Mouse (Mus musculus) kidney, embryonic 15.5 days (tissue): ENCODE data around the gene Vezf1. TPM values are rescaled to one million over a fixed set of nuclear protein-coding genes. Genes with fewer than 3 reads are reported as not detected.
A peak's percentile ranks its signal among the peaks of the same experiment; 100 is the strongest.

Source experiments
- ATAC-seq: fragments of 200-750 bp; cut with Nextera tagmentation; replicated peaks from 2 replicates; pipeline ENCODE4 v1.8.0; 2017; ENCODE audit warnings: moderate TSS enrichment; ENCODE audit not compliant: low FRiP score
- H3K27ac ChIP-seq: fragments of 300-500 bp; sonication (generic); 2 replicates; pipeline ENCODE4 v1.5.1; 2015; ENCODE audit warnings: mild to moderate bottlenecking, inconsistent platforms
- H3K27me3 ChIP-seq: fragments of 300-500 bp; sonication (generic); 2 replicates; pipeline ENCODE4 v1.6.1; 2015; ENCODE audit warnings: inconsistent platforms
- H3K36me3 ChIP-seq: fragments of 300-500 bp; sonication (generic); 2 replicates; pipeline ENCODE4 v1.6.1; 2015; ENCODE audit warnings: inconsistent platforms
- H3K4me1 ChIP-seq: fragments of 300-500 bp; sonication (generic); 2 replicates; pipeline ENCODE4 v1.6.1; 2015; ENCODE audit warnings: inconsistent platforms
- H3K4me2 ChIP-seq: fragments of 300-500 bp; sonication (generic); 2 replicates; pipeline ENCODE4 v1.6.1; 2015; ENCODE audit warnings: moderate library complexity, mild to moderate bottlenecking, inconsistent platforms
- H3K4me3 ChIP-seq: fragments of 300-500 bp; sonication (generic); replicated peaks from 2 replicates; pipeline ENCODE4 v1.5.1; 2015; ENCODE audit warnings: mild to moderate bottlenecking, inconsistent platforms
- H3K9ac ChIP-seq: fragments of 300-500 bp; sonication (generic); 2 replicates; pipeline ENCODE4 v1.6.1; 2015; ENCODE audit warnings: mild to moderate bottlenecking, inconsistent platforms
- H3K9me3 ChIP-seq: fragments of 300-500 bp; sonication (generic); replicated peaks from 2 replicates; pipeline ENCODE4 v1.6.1; 2016; ENCODE audit warnings: inconsistent platforms
- WGBS: fragments of 180-500 bp; shearing (Covaris S2); methylation state at CpG from one replicate; pipeline ENCODE4 v1.1.7; 2015; ENCODE audit warnings: mixed read lengths; 5-methylcytosine and 5-hydroxymethylcytosine counted together
- polyA plus RNA-seq: library from polyadenylated mRNA; unstranded; fragments of >200 nt; fragmentation: Nextera tagmentation; extraction: Ambion mirVana; gene quantifications from 2 replicates; pipeline ENCODE4 v1.2.1, GENCODE M21; 2015

Gene Vezf1
- polyA plus RNA-seq, 1 experiment from 2014 or later: 42.8 TPM

DNA sequence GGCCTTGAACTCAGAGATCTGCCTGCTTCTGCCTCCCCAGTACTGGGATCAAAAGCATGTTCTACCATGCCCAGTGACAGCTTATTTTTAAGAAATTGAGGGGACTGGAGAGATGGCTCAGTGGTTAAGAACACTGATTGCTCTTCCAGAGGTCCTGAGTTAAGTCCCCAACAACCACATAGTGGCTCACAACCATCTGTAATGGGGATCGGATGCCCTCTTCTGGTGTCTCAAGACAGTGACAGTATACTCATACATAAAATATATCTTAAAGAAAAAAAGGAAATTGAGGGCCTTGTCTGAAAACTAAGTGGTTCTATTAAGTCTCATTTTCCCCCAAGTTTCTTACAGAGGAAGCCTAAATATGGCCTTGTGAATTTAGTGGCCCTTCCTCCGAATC is 10.3 kb upstream of the Vezf1 start:
- H3K27ac ChIP-seq: no peak overlapping the region
- H3K9ac ChIP-seq: no peak overlapping the region
- WGBS: 83% methylated on average over 2 of the region's 2 CpGs
- peaks cover 21% of the 10 kb centered on the region for H3K36me3 ChIP-seq
- ATAC-seq: no peak
- no peak overlapping the region for H3K4me3 ChIP-seq
- no peaks in the 10 kb centered on the region for H3K27me3 ChIP-seq
- no peak overlapping the region for H3K4me2 ChIP-seq
- H3K4me1 ChIP-seq: 0 out of 2 replicates have a peak, but pooled peaks cover 3% of the 10 kb centered on the region
- H3K9me3 ChIP-seq: no peaks in the 10 kb centered on the region

DNA sequence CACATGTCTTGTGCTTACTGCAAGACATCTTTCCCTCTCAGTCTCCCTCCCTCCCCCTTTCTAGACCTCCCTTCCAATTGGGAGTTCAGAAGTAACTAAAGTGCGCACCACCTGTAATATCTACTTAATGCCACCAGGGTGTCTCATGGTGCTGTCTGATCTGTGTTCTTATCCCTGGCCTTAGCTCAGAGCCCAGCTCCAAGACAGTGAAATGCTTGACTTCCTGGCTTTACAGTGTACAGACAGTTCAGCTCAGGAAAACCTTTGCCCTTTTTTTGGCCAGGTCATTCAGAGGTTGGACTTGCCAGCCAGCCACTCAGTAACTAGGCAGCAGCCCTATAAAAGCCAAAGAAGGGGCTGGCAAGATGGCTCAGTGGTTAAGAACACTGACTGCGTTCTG is 8.9 kb upstream of the Vezf1 start:
- no peaks in the 10 kb centered on the region for H3K27me3 ChIP-seq
- 0 out of 2 replicates have a peak, but pooled peaks cover 2% of the 10 kb centered on the region for H3K4me1 ChIP-seq
- H3K9ac ChIP-seq: no peak overlapping the region
- peaks cover 13% of the 10 kb centered on the region for H3K36me3 ChIP-seq
- no peak overlapping the region for H3K4me2 ChIP-seq
- H3K4me3 ChIP-seq: no peak overlapping the region
- ATAC-seq: peak; percentile 88
- 47% methylated on average over 2 of the region's 2 CpGs for WGBS
- no peaks in the 10 kb centered on the region for H3K9me3 ChIP-seq
- no peak overlapping the region for H3K27ac ChIP-seq

DNA sequence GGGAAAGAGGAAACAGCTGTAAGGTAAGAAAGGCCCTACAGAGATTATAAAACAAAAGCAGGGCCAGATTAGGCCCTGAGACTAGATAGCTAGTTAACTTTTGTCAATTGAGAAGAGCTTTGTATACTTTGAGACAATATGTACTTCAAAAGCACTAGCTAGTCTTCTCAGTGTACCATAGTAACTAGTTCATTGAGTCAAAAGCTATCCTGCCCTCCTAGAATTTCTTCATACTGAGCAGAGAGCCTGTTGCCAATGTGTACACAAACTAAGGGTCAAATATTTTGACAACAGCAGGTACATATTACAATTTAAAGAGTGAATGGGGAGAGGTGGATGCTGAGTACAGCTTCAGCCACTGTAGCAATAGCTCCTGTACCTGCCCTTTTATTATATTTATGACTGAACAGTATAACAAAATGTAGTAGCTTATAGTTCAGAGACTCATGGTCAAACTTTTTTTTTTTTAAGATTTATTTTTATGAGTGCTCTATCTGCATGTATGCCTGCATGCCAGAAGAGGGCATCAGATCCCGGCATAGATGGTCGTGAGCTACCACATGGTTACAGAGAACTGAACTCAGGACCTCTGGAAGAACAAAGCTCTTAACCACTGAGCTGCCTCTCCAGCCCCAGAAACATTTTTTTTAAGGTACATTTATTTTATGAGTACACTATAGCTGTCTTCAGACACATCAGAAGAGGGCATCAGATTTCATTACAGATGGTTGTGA is 6.0 kb upstream of the Vezf1 start:
- Histone ChIP-seq H3K4me2 (no peak overlapping the region), H3K27ac (no peak overlapping the region), H3K36me3 (no peaks in the 10 kb centered on the region), H3K9ac (no peak overlapping the region), H3K27me3 (no peaks in the 10 kb centered on the region), H3K9me3 (no peaks in the 10 kb centered on the region), H3K4me3 (no peak overlapping the region), H3K4me1 (peaks cover 3% of the 10 kb centered on the region; the same call in 1 of the 2 replicates)
- ATAC-seq: no peak
- WGBS: 82% methylated on average over 2 of the region's 2 CpGs

DNA sequence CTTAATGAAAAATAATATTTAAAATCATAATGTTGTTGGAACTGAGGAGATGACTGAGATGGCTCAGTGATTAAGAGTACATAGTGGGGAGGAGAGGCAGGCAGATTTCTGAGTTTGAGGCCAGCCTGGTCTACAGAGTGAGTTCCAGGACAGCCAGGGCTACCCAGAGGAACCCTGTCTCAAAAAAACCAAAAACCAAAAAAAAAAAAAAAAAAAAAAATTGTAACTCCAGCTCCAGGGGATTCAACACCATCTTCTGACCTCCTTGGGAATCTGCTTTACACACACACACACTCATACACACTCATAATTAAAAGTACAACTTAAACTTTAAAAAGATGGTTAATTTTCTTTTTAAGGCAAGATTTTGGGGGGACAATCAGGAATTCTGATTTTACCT is 2.3 kb upstream of the Vezf1 start:
- Histone ChIP-seq H3K27me3 (no peaks in the 10 kb centered on the region), H3K27ac (no peak overlapping the region), H3K4me3 (no peak overlapping the region), H3K4me1 (peaks cover 20% of the 10 kb centered on the region), H3K4me2 (no peak overlapping the region), H3K9me3 (no peaks in the 10 kb centered on the region), H3K9ac (no peak overlapping the region), H3K36me3 (no peaks in the 10 kb centered on the region)
- no peak for ATAC-seq

DNA sequence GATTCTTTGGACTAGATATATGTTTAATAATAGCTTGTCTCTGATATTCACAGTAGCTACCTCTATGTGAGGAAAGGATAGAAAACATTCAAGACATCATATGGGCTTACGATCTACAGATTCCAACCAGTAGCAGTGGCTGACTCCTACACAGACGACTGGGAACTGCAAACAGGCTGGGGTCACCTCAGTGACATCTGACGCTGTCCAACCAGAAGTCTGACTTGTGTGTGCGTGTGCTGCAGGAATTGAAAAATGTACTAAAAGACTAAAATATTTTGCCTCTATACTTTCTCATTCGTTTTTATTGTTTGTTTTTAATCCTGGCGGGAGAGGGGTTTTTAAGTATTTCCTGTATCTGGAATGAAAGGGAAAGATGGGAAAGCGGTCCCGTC is 891 bp upstream of the Vezf1 start:
- no peaks in the 10 kb centered on the region for H3K27me3 ChIP-seq
- no peaks in the 10 kb centered on the region for H3K36me3 ChIP-seq
- no peak for ATAC-seq
- H3K9me3 ChIP-seq: no peaks in the 10 kb centered on the region
- peak overlapping the region; percentile 98 for H3K4me3 ChIP-seq
- H3K27ac ChIP-seq: peak overlapping the region; percentile 98
- WGBS: 1% methylated on average over 8 of the region's 8 CpGs
- peak overlapping the region; percentile 92 for H3K9ac ChIP-seq
- H3K4me1 ChIP-seq: peaks cover 35% of the 10 kb centered on the region
- peak overlapping the region; percentile 92 for H3K4me2 ChIP-seq

DNA sequence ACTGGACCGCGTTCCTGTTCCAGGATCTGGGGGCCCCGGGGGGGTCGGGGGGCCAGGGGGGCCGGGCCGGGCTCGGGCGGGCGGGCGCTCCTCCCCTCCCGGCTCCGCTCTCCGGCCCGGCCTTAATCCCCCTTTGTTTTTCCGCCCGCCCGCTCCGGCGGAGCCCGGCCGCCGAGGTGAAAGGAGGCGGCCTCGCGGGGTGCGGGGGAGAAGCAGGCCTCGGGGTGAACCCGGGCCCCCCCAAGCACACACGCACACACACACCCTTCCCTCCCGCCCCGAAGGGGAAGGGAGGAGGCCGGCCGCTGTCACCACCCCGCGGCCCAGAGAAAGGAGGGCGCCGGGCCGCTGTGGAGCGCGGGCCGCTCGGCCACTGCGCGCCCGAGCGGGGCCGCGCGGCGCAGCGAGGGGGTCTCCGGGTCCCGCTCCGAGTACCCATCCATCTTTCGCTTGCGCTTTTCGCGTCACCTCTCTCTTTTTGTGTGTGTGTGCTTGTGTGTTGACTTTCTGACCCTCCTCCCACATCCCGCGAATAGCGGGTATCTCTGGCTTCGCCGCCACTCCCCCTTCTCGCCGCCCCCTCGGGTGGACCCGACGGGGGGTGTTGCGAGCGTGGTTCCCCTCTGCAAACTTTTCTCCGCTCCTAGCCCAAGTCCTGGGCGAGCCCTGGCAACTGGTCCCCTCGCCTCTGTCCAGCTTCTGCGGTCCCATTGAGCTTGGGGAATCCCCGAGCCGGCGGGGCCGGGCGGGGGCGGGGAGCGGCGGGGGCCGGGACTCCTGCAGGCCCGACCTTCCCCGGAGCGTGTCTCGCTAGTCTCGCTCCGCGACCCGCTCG is 549 bp downstream of the Vezf1 start:
- peak; percentile 78 for ATAC-seq
- Histone ChIP-seq H3K9ac (peak overlapping the region; percentile 92), H3K27ac (peak overlapping the region; percentile 98), H3K4me3 (peak overlapping the region; percentile 98), H3K4me2 (peak overlapping the region; percentile 92), H3K36me3 (peaks cover 7% of the 10 kb centered on the region), H3K9me3 (no peaks in the 10 kb centered on the region), H3K27me3 (no peaks in the 10 kb centered on the region), H3K4me1 (peaks cover 47% of the 10 kb centered on the region)
- WGBS: under 1% methylated on average over 78 of the region's 92 CpGs

DNA sequence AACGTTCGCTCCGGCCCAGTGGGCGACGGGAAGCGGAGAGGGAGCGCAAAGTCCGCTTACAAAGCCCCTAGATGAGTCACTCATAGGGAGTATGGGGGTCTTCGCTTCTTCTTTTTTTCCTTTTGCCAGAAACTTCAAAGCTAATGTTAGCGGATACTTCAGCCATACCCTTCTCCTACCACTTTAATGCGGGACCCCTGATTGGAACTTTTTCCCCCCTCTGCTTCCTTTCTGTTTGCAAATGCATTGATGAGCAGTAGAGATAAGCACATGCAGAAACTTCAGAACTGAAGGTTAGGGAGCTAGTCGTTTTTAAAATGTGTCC is 1.1 kb downstream of the Vezf1 start:
- peak overlapping the region; percentile 92 for H3K4me2 ChIP-seq
- H3K9me3 ChIP-seq: no peaks in the 10 kb centered on the region
- peaks cover 47% of the 10 kb centered on the region for H3K4me1 ChIP-seq
- H3K27me3 ChIP-seq: no peaks in the 10 kb centered on the region
- H3K9ac ChIP-seq: peak overlapping the region; percentile 92
- no peak; the same call in 1 of the 2 replicates for ATAC-seq
- WGBS: under 1% methylated on average over 12 of the region's 12 CpGs
- peaks cover 13% of the 10 kb centered on the region for H3K36me3 ChIP-seq
- peak overlapping the region; percentile 98 for H3K4me3 ChIP-seq
- peak overlapping the region; percentile 98 for H3K27ac ChIP-seq

DNA sequence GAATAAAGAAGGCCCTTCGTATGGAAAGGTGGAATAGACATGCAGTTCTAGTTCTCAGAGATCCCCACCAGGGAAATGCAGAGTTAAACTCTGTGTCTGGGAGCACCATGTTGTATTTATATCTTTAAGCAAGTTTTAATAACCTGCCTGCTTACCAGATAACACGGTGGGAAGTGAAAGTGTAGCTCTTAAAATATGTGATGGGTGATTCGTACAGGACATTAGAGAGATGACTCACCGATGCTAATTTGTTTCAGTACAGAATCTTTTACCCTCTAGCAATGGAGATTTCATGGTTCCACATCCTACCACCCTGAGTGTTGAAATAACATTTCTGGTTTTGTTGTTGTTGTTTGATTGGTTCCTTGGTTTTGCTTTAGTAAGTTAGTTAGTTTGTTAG is 2.3 kb downstream of the Vezf1 start:
- H3K36me3 ChIP-seq: peaks cover 23% of the 10 kb centered on the region
- peak overlapping the region; percentile 92 for H3K4me2 ChIP-seq
- H3K27ac ChIP-seq: no peak overlapping the region
- H3K27me3 ChIP-seq: no peaks in the 10 kb centered on the region
- WGBS: 23% methylated on average over 4 of the region's 4 CpGs
- H3K9ac ChIP-seq: no peak overlapping the region
- H3K4me3 ChIP-seq: peak overlapping the region; percentile 98
- H3K9me3 ChIP-seq: no peaks in the 10 kb centered on the region
- H3K4me1 ChIP-seq: peaks cover 47% of the 10 kb centered on the region
- no peak for ATAC-seq

DNA sequence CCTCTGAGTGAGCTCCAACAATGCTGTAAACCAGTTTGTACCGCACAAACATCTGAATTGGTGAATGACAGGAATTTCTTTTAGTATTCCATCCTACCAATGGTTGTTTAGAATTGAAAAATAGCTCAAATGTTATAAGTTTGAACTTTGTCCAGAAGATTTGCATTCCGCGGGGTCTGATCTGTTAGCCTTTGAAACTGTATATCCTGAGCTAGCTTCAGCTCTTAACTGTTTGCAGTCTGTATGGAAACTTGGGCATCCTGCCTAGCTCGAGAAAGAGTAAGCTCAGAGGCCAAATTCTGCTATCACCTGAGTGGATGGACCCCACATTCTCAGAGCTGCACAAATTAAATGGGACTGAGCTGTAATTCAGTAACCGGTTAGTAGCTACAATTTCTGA is 3.0 kb downstream of the Vezf1 start:
- Histone ChIP-seq H3K9me3 (no peaks in the 10 kb centered on the region), H3K4me2 (peak overlapping the region; percentile 92), H3K4me3 (peak overlapping the region; percentile 11), H3K27me3 (no peaks in the 10 kb centered on the region), H3K9ac (no peak overlapping the region), H3K27ac (0 out of 2 replicates have a peak overlapping the region, but pooled peaks have one; percentile 15), H3K4me1 (peaks cover 47% of the 10 kb centered on the region), H3K36me3 (peaks cover 30% of the 10 kb centered on the region)
- ATAC-seq: no peak
- WGBS: 31% methylated on average over 5 of the region's 5 CpGs

DNA sequence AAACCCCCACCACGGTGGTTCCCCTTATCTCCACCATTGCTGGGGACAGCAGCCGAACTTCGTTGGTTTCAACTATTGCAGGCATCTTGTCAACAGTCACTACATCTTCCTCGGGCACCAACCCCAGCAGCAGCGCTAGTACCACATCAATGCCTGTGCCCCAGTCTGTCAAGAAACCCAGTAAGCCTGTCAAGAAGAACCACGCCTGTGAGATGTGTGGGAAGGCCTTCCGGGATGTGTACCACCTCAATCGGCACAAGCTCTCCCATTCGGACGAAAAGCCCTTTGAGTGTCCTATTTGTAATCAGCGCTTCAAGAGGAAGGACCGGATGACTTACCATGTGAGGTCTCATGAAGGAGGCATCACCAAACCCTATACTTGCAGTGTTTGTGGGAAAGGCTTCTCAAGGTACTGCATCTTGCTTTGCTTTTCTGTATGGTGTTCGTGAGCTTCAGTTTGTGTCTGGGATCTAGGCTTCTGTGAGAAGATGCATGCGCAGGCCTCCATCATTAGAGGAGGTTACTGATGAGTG is 5.3 kb downstream of the Vezf1 start:
- 84% methylated on average over 14 of the region's 14 CpGs for WGBS
- H3K4me3 ChIP-seq: no peak overlapping the region
- ATAC-seq: no peak

DNA sequence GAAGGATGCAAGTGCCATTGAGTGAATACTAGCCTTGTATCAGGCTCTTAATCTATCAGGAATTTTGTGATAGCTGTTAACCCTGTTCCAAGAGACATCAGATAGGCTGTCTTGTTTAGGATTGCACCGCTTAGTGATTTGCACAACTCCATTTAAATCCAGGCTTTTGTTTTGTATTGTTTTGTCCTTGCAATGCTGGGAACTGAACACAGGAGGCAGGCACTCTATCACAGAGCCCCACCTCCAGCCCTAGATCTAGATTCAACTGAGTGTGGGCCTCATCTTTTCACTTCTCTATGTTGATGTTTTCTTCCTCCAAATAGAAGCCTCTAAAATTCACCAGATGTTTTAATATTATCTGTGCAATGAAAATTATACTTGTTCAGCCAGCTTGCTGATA is 7.6 kb downstream of the Vezf1 start:
- H3K27ac ChIP-seq: no peak overlapping the region
- H3K4me2 ChIP-seq: no peak overlapping the region
- H3K9ac ChIP-seq: no peak overlapping the region
- H3K9me3 ChIP-seq: no peaks in the 10 kb centered on the region
- H3K4me1 ChIP-seq: peaks cover 27% of the 10 kb centered on the region
- ATAC-seq: no peak
- H3K27me3 ChIP-seq: no peaks in the 10 kb centered on the region
- peaks cover 74% of the 10 kb centered on the region for H3K36me3 ChIP-seq
- 76% methylated on average over 1 of the region's 1 CpGs for WGBS
- no peak overlapping the region for H3K4me3 ChIP-seq

More for the DNA sequence above, 5.3 kb downstream of the Vezf1 start:
- Histone ChIP-seq H3K27me3 (no peaks in the 10 kb centered on the region), H3K9ac (no peak overlapping the region), H3K27ac (no peak overlapping the region), H3K9me3 (no peaks in the 10 kb centered on the region), H3K4me2 (no peak overlapping the region), H3K36me3 (peaks cover 51% of the 10 kb centered on the region), H3K4me1 (peaks cover 41% of the 10 kb centered on the region)

DNA sequence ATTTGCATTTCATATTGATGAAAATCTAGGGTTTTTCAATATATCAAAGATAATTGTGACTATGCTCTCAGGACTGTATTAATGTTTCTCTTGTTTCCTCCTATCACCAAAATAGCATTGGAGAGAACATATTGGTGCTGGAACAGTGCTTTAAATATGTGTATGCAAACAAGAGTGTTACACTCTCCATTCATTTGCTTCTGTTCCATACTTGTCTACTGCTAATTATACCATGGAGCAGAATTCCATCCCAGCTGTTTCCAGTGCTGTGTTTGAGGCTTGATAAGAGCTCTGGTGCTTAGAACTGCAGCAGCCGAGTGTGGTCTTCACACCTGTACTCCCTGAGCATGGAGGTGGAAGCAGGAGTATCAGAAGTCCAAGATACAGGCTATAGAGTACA is 8.3 kb downstream of the Vezf1 start:
- no peak overlapping the region for H3K4me3 ChIP-seq
- no peak overlapping the region for H3K27ac ChIP-seq
- no peak overlapping the region for H3K4me2 ChIP-seq
- 84% methylated on average over 1 of the region's 1 CpGs for WGBS
- no peaks in the 10 kb centered on the region for H3K9me3 ChIP-seq
- no peak overlapping the region for H3K9ac ChIP-seq
- H3K36me3 ChIP-seq: peaks cover 81% of the 10 kb centered on the region
- peaks cover 20% of the 10 kb centered on the region for H3K4me1 ChIP-seq
- ATAC-seq: no peak
- no peaks in the 10 kb centered on the region for H3K27me3 ChIP-seq
